Comparison of ENCODE assay signal across 9 mouse cellular contexts in genomic region chr2:114011838-114012237, GRCm38 (mm10). TPM values are rescaled to one million over a fixed set of nuclear protein-coding genes. Genes with fewer than 3 reads are reported as not detected.
DNase-seq lines count a peak whose midpoint lies in the region; ATAC-seq lines count a peak whose summit lies in the region.
"Had no signal": no experiment of that assay in that cellular context is flagged by ENCODE, and none has a peak within 500 bp of the region (broad histone marks: within the 10 kb centered on the region; RNA-seq: fewer than 3 reads in every experiment).

No protein-coding gene starts in this region.

- H3K4me3 ChIP-seq in hindbrain, embryonic 14.5 days (replicated peaks; ENCODE audit: low read length), result peak overlapping the region; percentile 80
- no peak overlapping the region for H3K4me3 ChIP-seq in intestine, embryonic 16.5 days (ENCODE audit: low read length)

- no peaks in the 10 kb centered on the region for H3K36me3 ChIP-seq in hindbrain, embryonic 14.5 days (replicated peaks; ENCODE audit: control insufficient read depth, insufficient read depth)
- no peaks in the 10 kb centered on the region for H3K36me3 ChIP-seq in intestine, embryonic 16.5 days (ENCODE audit: control insufficient read depth, insufficient read depth, low read length)

- peaks cover 10% of the 10 kb centered on the region; the same call in 1 of the 2 replicates for H3K27me3 ChIP-seq in hindbrain, embryonic 14.5 days (ENCODE audit: control insufficient read depth, insufficient read depth, low read length)
- H3K27me3 ChIP-seq in intestine, embryonic 16.5 days (replicated peaks; ENCODE audit: control insufficient read depth, insufficient read depth, low read length), result peaks cover 29% of the 10 kb centered on the region

- 46% methylated on average over 4 of the region's 4 CpGs for WGBS in hindbrain, embryonic 14.5 days
- 54% methylated on average over 4 of the region's 4 CpGs for WGBS in intestine, embryonic 16.5 days

- H3K9me3 ChIP-seq in hindbrain, embryonic 14.5 days (ENCODE audit: control insufficient read depth, low read length), result no peaks in the 10 kb centered on the region
- H3K9me3 ChIP-seq in intestine, embryonic 16.5 days (ENCODE audit: control insufficient read depth, low read length), result no peaks in the 10 kb centered on the region

- ATAC-seq in hindbrain, embryonic 14.5 days (ENCODE audit: low FRiP score), result no peak
- peak; percentile 63 for ATAC-seq in megakaryocyte-erythroid progenitor cell, adult 5-6 weeks (replicated peaks; ENCODE audit: low FRiP score, low TSS enrichment, poor library complexity, severe bottlenecking)
- no peak for ATAC-seq in cerebellum, adult (ENCODE audit: insufficient number of reproducible peaks, low FRiP score, low TSS enrichment)
- ATAC-seq in intestine, embryonic 16.5 days, result no peak

- 0 out of 2 replicates have a peak overlapping the region, but pooled peaks have one; percentile 92 for H3K9ac ChIP-seq in hindbrain, embryonic 14.5 days
- H3K9ac ChIP-seq in intestine, embryonic 16.5 days (ENCODE audit: low read depth, low read length), result no peak overlapping the region

- H3K4me2 ChIP-seq in hindbrain, embryonic 14.5 days (replicated peaks), result peak overlapping the region; percentile 86
- no peak overlapping the region for H3K4me2 ChIP-seq in intestine, embryonic 16.5 days (ENCODE audit: low read depth, low read length)

- peak; percentile 18 for DNase-seq in kidney, adult 18-20 months
- DNase-seq in kidney, adult 11 months, result no peak
- DNase-seq in adrenal gland, postnatal 36 days, result peak; percentile 52 to 64
- DNase-seq in hindbrain, embryonic 14.5 days (ENCODE audit: low spot score), result peak; percentile 67
- DNase-seq in right cerebral cortex, postnatal 14 days, result no peak

- peaks cover 5% of the 10 kb centered on the region; the same call in 1 of the 2 replicates for H3K4me1 ChIP-seq in hindbrain, embryonic 14.5 days (replicated peaks; ENCODE audit: control insufficient read depth, insufficient read depth, low read length)
- peaks cover 5% of the 10 kb centered on the region; the same call in 1 of the 2 replicates for H3K4me1 ChIP-seq in intestine, embryonic 16.5 days (ENCODE audit: control insufficient read depth, insufficient read depth, low read length)

- H3K27ac ChIP-seq in hindbrain, embryonic 14.5 days, result no peak overlapping the region
- no peak overlapping the region for H3K27ac ChIP-seq in intestine, embryonic 16.5 days (ENCODE audit: low read length)

RNA-seq across cellular contexts. Expression of gene Gjd2, which starts 1.6 kb away (rescaled TPM):
- 1 to 10 TPM; 4.1 to 4.9 TPM for total RNA-seq in adrenal gland, postnatal 36 days (2021)
- 7.0 and 7.9 TPM in 2 replicates for polyA plus RNA-seq in hindbrain, embryonic 14.5 days (2014; fragmentation: Nextera tagmentation; extraction: Ambion mirVana)
- total RNA-seq in megakaryocyte-erythroid progenitor cell, adult 5-6 weeks (2014; fragmentation: Nextera tagmentation), result not detected in 2 replicates
- total RNA-seq in megakaryocyte-erythroid progenitor cell, adult 5-6 weeks (2017), result not detected in 2 replicates
- polyA plus RNA-seq in intestine, embryonic 16.5 days (2015; fragmentation: Nextera tagmentation; extraction: Ambion mirVana), result 0.45 and 0.59 TPM in 2 replicates
- polyA plus RNA-seq: liver, embryonic 16.5 days had no signal

RNA-seq across cellular contexts. Expression of gene Actc1, which starts 41.5 kb away (rescaled TPM):
- not detected for total RNA-seq in adrenal gland, postnatal 36 days (2021)
- polyA plus RNA-seq in hindbrain, embryonic 14.5 days (2014; fragmentation: Nextera tagmentation; extraction: Ambion mirVana), result 0.33 and 0.82 TPM in 2 replicates
- not detected in 2 replicates for total RNA-seq in megakaryocyte-erythroid progenitor cell, adult 5-6 weeks (2014; fragmentation: Nextera tagmentation)
- total RNA-seq in megakaryocyte-erythroid progenitor cell, adult 5-6 weeks (2017), result not detected in 2 replicates
- polyA plus RNA-seq in intestine, embryonic 16.5 days (2015; fragmentation: Nextera tagmentation; extraction: Ambion mirVana), result 38.2 and 41.1 TPM in 2 replicates

Comparison
In these comparisons a context has a peak if more than half of its experiments do, and no peak if none do; other contexts are left out.
1. DNase-seq: peak in kidney, adult 18-20 months (single experiment), adrenal gland, postnatal 36 days (2 of 2) and hindbrain, embryonic 14.5 days (single experiment); none in kidney, adult 11 months (single experiment) and right cerebral cortex, postnatal 14 days (single experiment).
2. RNA of gene Gjd2, which starts 1.6 kb away (total RNA-seq): 4.1 to 4.9 TPM in adrenal gland, postnatal 36 days; not detected in megakaryocyte-erythroid progenitor cell, adult 5-6 weeks; every median in the first group is over 4 times any median in the second.